Mouse (Mus musculus) yolk sac, embryonic 10.5 days (tissue): ENCODE measurements around the gene Rbks.

Experiments used
- DNase-seq: peaks from one replicate; pipeline ENCODE4 v3.0.0-alpha.2; 2017; ENCODE audit warnings: low spot score

The Rbks gene

DNA sequence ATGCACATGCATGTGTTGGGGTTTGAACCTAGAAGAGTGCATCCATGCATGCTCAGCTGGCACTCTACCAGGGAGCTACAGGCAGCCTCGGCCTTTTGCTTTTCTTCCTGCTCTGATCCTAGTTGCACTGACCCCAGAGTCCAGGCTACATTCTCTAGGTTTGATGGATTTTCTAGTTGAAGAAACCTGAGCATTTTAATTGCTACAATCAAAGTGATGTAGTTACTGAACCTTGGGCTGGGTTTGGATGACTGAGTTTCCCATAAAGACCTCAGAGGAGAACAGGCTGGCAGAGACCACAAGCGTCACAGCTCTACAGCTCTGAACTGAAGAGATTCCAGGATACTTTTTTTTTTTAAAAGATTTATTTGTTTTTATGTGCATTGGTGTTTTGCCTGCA, 114.2 kb downstream of the Rbks start:
- DNase-seq = no peak

DNA sequence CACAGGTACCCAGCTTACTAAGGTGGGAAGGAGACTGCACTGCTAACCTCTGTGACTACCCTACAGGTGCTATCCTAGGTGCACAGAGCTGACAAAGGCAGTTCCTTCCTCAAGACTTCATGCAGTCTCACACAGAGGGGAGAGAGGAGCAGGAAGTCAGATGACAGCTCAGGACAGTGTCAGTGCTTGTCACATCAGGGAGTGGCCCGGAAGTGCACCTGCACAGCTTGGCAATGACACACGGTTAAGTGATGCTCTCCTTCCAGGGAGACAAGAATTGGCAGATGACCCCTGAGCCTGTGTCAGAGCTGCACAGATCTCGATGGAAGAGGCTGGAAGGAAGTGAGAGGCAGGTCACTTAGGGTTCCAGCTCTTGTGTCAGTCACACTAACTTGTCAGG, 115.5 kb downstream of the Rbks start:
- no peak for DNase-seq

DNA sequence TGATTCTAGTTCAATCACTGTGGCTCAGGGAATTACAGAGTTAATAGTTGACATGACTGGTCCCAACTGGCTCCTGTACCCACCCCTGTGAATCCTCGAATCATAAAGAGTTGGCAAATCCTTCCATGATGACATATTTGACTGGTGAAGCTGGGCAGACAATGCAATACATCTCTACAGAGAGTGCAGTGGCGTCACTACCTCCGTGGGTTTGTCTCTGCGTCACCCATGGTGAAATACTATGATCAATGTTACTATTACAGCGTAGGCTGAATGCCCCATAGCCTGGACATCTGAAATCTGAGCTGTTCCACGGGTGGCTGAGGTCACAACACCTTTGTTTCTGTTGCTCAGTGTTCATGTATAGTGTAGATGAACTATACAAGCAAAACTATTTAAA, 116.2 kb downstream of the Rbks start:
- DNase-seq = no peak

DNA sequence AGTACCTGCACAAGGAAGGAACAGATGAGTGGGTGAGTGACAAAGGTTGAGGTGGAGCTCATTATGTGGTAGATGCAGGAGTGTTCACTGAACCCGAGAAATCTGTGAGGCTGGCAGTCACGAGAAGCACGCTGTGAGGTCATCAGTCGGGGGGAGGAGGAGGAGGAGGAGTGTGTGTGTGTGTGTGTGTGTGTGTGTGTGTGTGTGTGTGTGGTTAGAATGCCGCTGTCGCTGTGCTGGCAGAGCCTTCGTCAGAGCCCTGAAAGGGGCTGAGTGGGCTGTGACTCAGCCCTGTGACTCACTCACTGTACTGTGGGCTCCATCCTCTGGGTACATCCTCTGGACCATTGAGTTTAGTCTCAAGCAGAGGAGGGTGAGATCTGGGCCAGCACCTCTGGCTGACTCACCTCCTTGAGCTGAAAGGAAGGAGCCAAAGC, 120.9 kb downstream of the Rbks start:
- no peak for DNase-seq
